Mouse (Mus musculus) limb, embryonic 12.5 days (tissue): Measurements from ENCODE around the gene Ftcd. TPM values are rescaled to one million over a fixed set of nuclear protein-coding genes. Genes with fewer than 3 reads are reported as not detected.
A peak's percentile ranks its signal among the peaks of the same experiment; 100 is the strongest.

Experiments used
- ATAC-seq: fragments of 200-750 bp; cut with Nextera tagmentation; 2 replicates; pipeline ENCODE4 v1.8.0; 2017; ENCODE audit warnings: low read depth, moderate TSS enrichment; ENCODE audit not compliant: insufficient number of reproducible peaks, insufficient read depth, low FRiP score, low TSS enrichment
- H3K27ac ChIP-seq: fragments of 300-500 bp; sonication (generic); 2 replicates; pipeline ENCODE4 v1.5.1; 2016; ENCODE audit warnings: mild to moderate bottlenecking, moderate library complexity
- H3K27me3 ChIP-seq: fragments of 300-500 bp; sonication (generic); 2 replicates; pipeline ENCODE4 v1.6.1; 2016; ENCODE audit warnings: mild to moderate bottlenecking, moderate library complexity
- H3K36me3 ChIP-seq: fragments of 300-500 bp; sonication (generic); 2 replicates; pipeline ENCODE4 v1.6.1; 2016; ENCODE audit warnings: mild to moderate bottlenecking, moderate library complexity
- H3K4me1 ChIP-seq: fragments of 300-500 bp; sonication (generic); replicated peaks from 2 replicates; pipeline ENCODE4 v1.6.1; 2016
- H3K4me2 ChIP-seq: fragments of 300-500 bp; sonication (generic); 2 replicates; pipeline ENCODE4 v1.6.1; 2016; ENCODE audit warnings: mild to moderate bottlenecking, moderate library complexity
- H3K4me3 ChIP-seq: fragments of 300-500 bp; sonication (generic); replicated peaks from 2 replicates; pipeline ENCODE4 v1.5.1; 2016; ENCODE audit warnings: mild to moderate bottlenecking
- H3K9ac ChIP-seq: fragments of 300-500 bp; sonication (generic); replicated peaks from 2 replicates; pipeline ENCODE4 v1.6.1; 2016; ENCODE audit warnings: mild to moderate bottlenecking, moderate library complexity
- H3K9me3 ChIP-seq: fragments of 300-500 bp; sonication (generic); 2 replicates; pipeline ENCODE4 v1.6.1; 2016; ENCODE audit warnings: mild to moderate bottlenecking, moderate library complexity
- WGBS: fragments of 180-500 bp; shearing (Covaris S2); methylation state at CpG from one replicate; pipeline ENCODE4 v1.1.7; 2016; 5-methylcytosine and 5-hydroxymethylcytosine counted together
- polyA plus RNA-seq: library from polyadenylated mRNA; unstranded; fragments of >200 nt; fragmentation: Nextera tagmentation; extraction: Ambion mirVana; gene quantifications from 2 replicates; pipeline ENCODE4 v1.2.1, GENCODE M21; 2016

The Ftcd gene
- polyA plus RNA-seq, 1 experiment from 2014 or later = not detected

- Histone ChIP-seq H3K4me1 (no peaks in the 10 kb centered on the region), H3K27me3 (no peaks in the 10 kb centered on the region), H3K9me3 (no peaks in the 10 kb centered on the region), H3K36me3 (peaks cover 85% of the 10 kb centered on the region), H3K4me2 (no peak overlapping the region), H3K4me3 (no peak overlapping the region), H3K27ac (no peak overlapping the region), H3K9ac (no peak overlapping the region)
- no peak for ATAC-seq
- 84% methylated on average over 3 of the region's 3 CpGs for WGBS
These were observed 23.9 kb upstream of the Ftcd start for GRCm38 (mm10) chr10:76551556-76551955.

GRCm38 (mm10) chr10:76554061-76554460, 21.4 kb upstream of the Ftcd start:
- H3K27me3 ChIP-seq = no peaks in the 10 kb centered on the region
- H3K27ac ChIP-seq = no peak overlapping the region
- H3K9me3 ChIP-seq = no peaks in the 10 kb centered on the region
- H3K36me3 ChIP-seq = peaks cover 60% of the 10 kb centered on the region
- no peak overlapping the region for H3K4me2 ChIP-seq
- 82% methylated on average over 5 of the region's 5 CpGs for WGBS
- no peak overlapping the region for H3K9ac ChIP-seq
- no peaks in the 10 kb centered on the region for H3K4me1 ChIP-seq
- no peak overlapping the region for H3K4me3 ChIP-seq
- no peak for ATAC-seq

- H3K4me3 ChIP-seq = no peak within 1 kb of the TSS
- no peak within 1 kb of the TSS for H3K27ac ChIP-seq
- ATAC-seq = no peak
- no peak within 1 kb of the TSS for H3K9ac ChIP-seq
- WGBS = 86% methylated on average over 10 of the region's 10 CpGs
- no peaks in the 10 kb centered on the region for H3K27me3 ChIP-seq
- H3K4me2 ChIP-seq = no peak within 1 kb of the TSS
- H3K9me3 ChIP-seq = no peaks in the 10 kb centered on the region
- H3K4me1 ChIP-seq = no peaks in the 10 kb centered on the region
- H3K36me3 ChIP-seq = no peaks in the 10 kb centered on the region
These were observed 13.5 kb upstream of the Ftcd start, which contains the start of gene Spatc1l for GRCm38 (mm10) chr10:76561972-76562371. Spatc1l (plus strand) TSS chr10:76562272.

GRCm38 (mm10) chr10:76569996-76570685, 5.3 kb upstream of the Ftcd start:
- Histone ChIP-seq H3K4me3 (no peak overlapping the region), H3K4me2 (no peak overlapping the region), H3K9ac (no peak overlapping the region), H3K27me3 (no peaks in the 10 kb centered on the region), H3K36me3 (no peaks in the 10 kb centered on the region), H3K9me3 (no peaks in the 10 kb centered on the region), H3K27ac (no peak overlapping the region), H3K4me1 (no peaks in the 10 kb centered on the region)
- ATAC-seq = no peak
- 85% methylated on average over 22 of the region's 22 CpGs for WGBS

GRCm38 (mm10) chr10:76571070-76571469, 4.4 kb upstream of the Ftcd start:
- ATAC-seq = no peak
- Histone ChIP-seq H3K27me3 (no peaks in the 10 kb centered on the region), H3K4me2 (no peak overlapping the region), H3K27ac (no peak overlapping the region), H3K4me3 (no peak overlapping the region), H3K9ac (no peak overlapping the region), H3K4me1 (no peaks in the 10 kb centered on the region), H3K36me3 (no peaks in the 10 kb centered on the region), H3K9me3 (no peaks in the 10 kb centered on the region)
- 73% methylated on average over 2 of the region's 2 CpGs for WGBS

GRCm38 (mm10) chr10:76572151-76572550, 3.3 kb upstream of the Ftcd start:
- WGBS = 82% methylated on average over 3 of the region's 3 CpGs
- Histone ChIP-seq H3K4me3 (no peak overlapping the region), H3K27ac (no peak overlapping the region), H3K9ac (no peak overlapping the region), H3K36me3 (no peaks in the 10 kb centered on the region), H3K27me3 (no peaks in the 10 kb centered on the region), H3K4me2 (no peak overlapping the region), H3K4me1 (no peaks in the 10 kb centered on the region), H3K9me3 (no peaks in the 10 kb centered on the region)
- no peak for ATAC-seq

- H3K4me3 ChIP-seq = no peak overlapping the region
- no peaks in the 10 kb centered on the region for H3K36me3 ChIP-seq
- H3K27me3 ChIP-seq = no peaks in the 10 kb centered on the region
- ATAC-seq = no peak
- H3K9me3 ChIP-seq = no peaks in the 10 kb centered on the region
- 73% methylated on average over 7 of the region's 7 CpGs for WGBS
- H3K9ac ChIP-seq = no peak overlapping the region
- H3K4me1 ChIP-seq = no peaks in the 10 kb centered on the region
- H3K4me2 ChIP-seq = no peak overlapping the region
- no peak overlapping the region for H3K27ac ChIP-seq
These were observed 1.5 kb downstream of the Ftcd start for GRCm38 (mm10) chr10:76576920-76577319.

GRCm38 (mm10) chr10:76584138-76584537, 8.7 kb downstream of the Ftcd start:
- WGBS = 6% methylated on average over 10 of the region's 10 CpGs
- H3K27me3 ChIP-seq = peaks cover 15% of the 10 kb centered on the region
- no peak for ATAC-seq
- H3K4me3 ChIP-seq = peak overlapping the region; percentile 23
- H3K9me3 ChIP-seq = no peaks in the 10 kb centered on the region
- H3K4me2 ChIP-seq = peak overlapping the region; percentile 50
- peak overlapping the region; percentile 37; the same call in 1 of the 2 replicates for H3K9ac ChIP-seq
- H3K4me1 ChIP-seq = no peaks in the 10 kb centered on the region
- H3K27ac ChIP-seq = no peak overlapping the region
- no peaks in the 10 kb centered on the region for H3K36me3 ChIP-seq

- Histone ChIP-seq H3K4me2 (no peak overlapping the region), H3K4me1 (0 out of 2 replicates have a peak, but pooled peaks cover 4% of the 10 kb centered on the region), H3K4me3 (no peak overlapping the region), H3K27me3 (peaks cover 15% of the 10 kb centered on the region), H3K36me3 (no peaks in the 10 kb centered on the region), H3K27ac (no peak overlapping the region), H3K9ac (no peak overlapping the region), H3K9me3 (no peaks in the 10 kb centered on the region)
- ATAC-seq = no peak
- 19% methylated on average over 1 of the region's 1 CpGs for WGBS
These were observed 10.7 kb downstream of the Ftcd start for GRCm38 (mm10) chr10:76586190-76586589.

GRCm38 (mm10) chr10:76590197-76590596, 14.7 kb downstream of the Ftcd start:
- 0 out of 2 replicates have a peak, but pooled peaks cover 2% of the 10 kb centered on the region for H3K27me3 ChIP-seq
- 49% methylated on average over 11 of the region's 11 CpGs for WGBS
- no peaks in the 10 kb centered on the region for H3K36me3 ChIP-seq
- H3K9me3 ChIP-seq = no peaks in the 10 kb centered on the region
- H3K27ac ChIP-seq = no peak overlapping the region
- H3K9ac ChIP-seq = no peak overlapping the region
- no peak overlapping the region for H3K4me3 ChIP-seq
- H3K4me1 ChIP-seq = 0 out of 2 replicates have a peak, but pooled peaks cover 4% of the 10 kb centered on the region
- H3K4me2 ChIP-seq = no peak overlapping the region
- ATAC-seq = no peak

GRCm38 (mm10) chr10:76596338-76596737, 20.9 kb downstream of the Ftcd start:
- Histone ChIP-seq H3K4me2 (no peak overlapping the region), H3K27me3 (0 out of 2 replicates have a peak, but pooled peaks cover 2% of the 10 kb centered on the region), H3K36me3 (peaks cover 13% of the 10 kb centered on the region; the same call in 1 of the 2 replicates), H3K4me3 (no peak overlapping the region), H3K27ac (no peak overlapping the region), H3K9me3 (no peaks in the 10 kb centered on the region), H3K9ac (no peak overlapping the region), H3K4me1 (no peaks in the 10 kb centered on the region)
- no peak for ATAC-seq
- 91% methylated on average over 31 of the region's 31 CpGs for WGBS

GRCm38 (mm10) chr10:76602690-76603089, 27.2 kb downstream of the Ftcd start:
- H3K4me1 ChIP-seq = no peaks in the 10 kb centered on the region
- 74% methylated on average over 3 of the region's 3 CpGs for WGBS
- no peak overlapping the region for H3K9ac ChIP-seq

More at GRCm38 (mm10) chr10:76602690-76603089, 27.2 kb downstream of the Ftcd start:
- Histone ChIP-seq H3K36me3 (peaks cover 67% of the 10 kb centered on the region), H3K27ac (no peak overlapping the region), H3K4me3 (no peak overlapping the region), H3K27me3 (no peaks in the 10 kb centered on the region), H3K4me2 (no peak overlapping the region), H3K9me3 (no peaks in the 10 kb centered on the region)
- no peak for ATAC-seq
